Mouse (Mus musculus) midbrain, embryonic 15.5 days (tissue): Measurements from ENCODE around the gene Psmb11. TPM values are rescaled to one million over a fixed set of nuclear protein-coding genes. Genes with fewer than 3 reads are reported as not detected.

ENCODE experiments used
- ATAC-seq: fragments of 200-750 bp; cut with Nextera tagmentation; replicated peaks from 2 replicates; pipeline ENCODE4 v1.8.0; 2017; ENCODE audit warnings: moderate TSS enrichment
- H3K27ac ChIP-seq: fragments of 300-500 bp; sonication (generic); 2 replicates; pipeline ENCODE4 v1.5.1; 2015; ENCODE audit warnings: mild to moderate bottlenecking, inconsistent platforms
- H3K27me3 ChIP-seq: fragments of 300-500 bp; sonication (generic); replicated peaks from 2 replicates; pipeline ENCODE4 v1.6.1; 2015; ENCODE audit warnings: inconsistent platforms
- H3K36me3 ChIP-seq: fragments of 300-500 bp; sonication (generic); replicated peaks from 2 replicates; pipeline ENCODE4 v1.6.1; 2015; ENCODE audit warnings: inconsistent platforms
- H3K4me1 ChIP-seq: fragments of 300-500 bp; sonication (generic); 2 replicates; pipeline ENCODE4 v1.6.1; 2015; ENCODE audit warnings: inconsistent platforms
- H3K4me2 ChIP-seq: fragments of 300-500 bp; sonication (generic); 2 replicates; pipeline ENCODE4 v1.6.1; 2015; ENCODE audit warnings: inconsistent platforms, mild to moderate bottlenecking, moderate library complexity
- H3K4me3 ChIP-seq: fragments of 300-500 bp; sonication (generic); 2 replicates; pipeline ENCODE4 v1.5.1; 2015; ENCODE audit warnings: mild to moderate bottlenecking, inconsistent platforms
- H3K9ac ChIP-seq: fragments of 300-500 bp; sonication (generic); 2 replicates; pipeline ENCODE4 v1.6.1; 2015; ENCODE audit warnings: mild to moderate bottlenecking, inconsistent platforms
- H3K9me3 ChIP-seq: fragments of 300-500 bp; sonication (generic); 2 replicates; pipeline ENCODE4 v1.6.1; 2016; ENCODE audit warnings: inconsistent platforms
- WGBS: fragments of 180-500 bp; shearing (Covaris S2); methylation state at CpG from one replicate; pipeline ENCODE4 v1.1.7; 2015; ENCODE audit warnings: mixed read lengths; 5-methylcytosine and 5-hydroxymethylcytosine counted together
- polyA plus RNA-seq: library from polyadenylated mRNA; unstranded; fragments of >200 nt; fragmentation: Nextera tagmentation; extraction: Ambion mirVana; gene quantifications from 2 replicates; pipeline ENCODE4 v1.2.1, GENCODE M21; 2015

The Psmb11 gene
- polyA plus RNA-seq = not detected in 2 replicates

GRCm38 (mm10) chr14:54621133-54621532, at the start of gene Psmb11:
TSS of gene Psmb11 (plus strand) at chr14:54621433.
- no peak within 1 kb of the TSS for H3K4me2 ChIP-seq

GRCm38 (mm10) chr14:54572122-54572521, 49.1 kb upstream of the Psmb11 start:
- Histone ChIP-seq H3K9ac (no peak overlapping the region), H3K4me2 (no peak overlapping the region), H3K27me3 (peaks cover 21% of the 10 kb centered on the region), H3K4me3 (no peak overlapping the region), H3K4me1 (peaks cover 32% of the 10 kb centered on the region), H3K36me3 (no peaks in the 10 kb centered on the region), H3K9me3 (no peaks in the 10 kb centered on the region), H3K27ac (no peak overlapping the region)
- no peak for ATAC-seq
- WGBS = 36% methylated on average over 4 of the region's 4 CpGs

More at GRCm38 (mm10) chr14:54621133-54621532, at the start of gene Psmb11:
- no peak within 1 kb of the TSS for H3K27ac ChIP-seq
- H3K27me3 ChIP-seq = no peaks in the 10 kb centered on the region
- H3K9me3 ChIP-seq = no peaks in the 10 kb centered on the region
- no peak within 1 kb of the TSS for H3K9ac ChIP-seq
- no peak for ATAC-seq
- H3K4me1 ChIP-seq = peaks cover 11% of the 10 kb centered on the region
- 82% methylated on average over 1 of the region's 1 CpGs for WGBS
- peaks cover 3% of the 10 kb centered on the region; the same call in 1 of the 2 replicates for H3K36me3 ChIP-seq
- no peak within 1 kb of the TSS for H3K4me3 ChIP-seq

- H3K4me3 ChIP-seq = 0 out of 2 replicates have a peak overlapping the region, but pooled peaks have one; percentile 1
- 4% methylated on average over 14 of the region's 14 CpGs for WGBS
- no peaks in the 10 kb centered on the region for H3K9me3 ChIP-seq
- H3K36me3 ChIP-seq = no peaks in the 10 kb centered on the region
- H3K27ac ChIP-seq = no peak overlapping the region
- ATAC-seq = peak; percentile 21; the same call in 1 of the 2 replicates
- H3K4me2 ChIP-seq = peak overlapping the region; percentile 93
- no peak overlapping the region for H3K9ac ChIP-seq
- H3K4me1 ChIP-seq = peaks cover 41% of the 10 kb centered on the region
- peaks cover 25% of the 10 kb centered on the region for H3K27me3 ChIP-seq
These were observed 48.2 kb upstream of the Psmb11 start for GRCm38 (mm10) chr14:54572790-54573736.

GRCm38 (mm10) chr14:54574253-54574652, 47.0 kb upstream of the Psmb11 start:
- peaks cover 25% of the 10 kb centered on the region for H3K27me3 ChIP-seq
- ATAC-seq = no peak
- no peak overlapping the region for H3K9ac ChIP-seq
- WGBS = 5% methylated on average over 4 of the region's 4 CpGs
- H3K27ac ChIP-seq = no peak overlapping the region
- H3K4me1 ChIP-seq = peaks cover 47% of the 10 kb centered on the region
- no peaks in the 10 kb centered on the region for H3K36me3 ChIP-seq
- H3K4me2 ChIP-seq = peak overlapping the region; percentile 93
- H3K9me3 ChIP-seq = no peaks in the 10 kb centered on the region
- peak overlapping the region; percentile 5; the same call in 1 of the 2 replicates for H3K4me3 ChIP-seq

- Histone ChIP-seq H3K4me3 (peak overlapping the region; percentile 57), H3K9ac (0 out of 2 replicates have a peak overlapping the region, but pooled peaks have one; percentile 31), H3K27ac (no peak overlapping the region), H3K27me3 (peaks cover 25% of the 10 kb centered on the region), H3K9me3 (no peaks in the 10 kb centered on the region), H3K4me1 (peaks cover 47% of the 10 kb centered on the region), H3K4me2 (peak overlapping the region; percentile 93), H3K36me3 (no peaks in the 10 kb centered on the region)
- no peak for ATAC-seq
- 6% methylated on average over 8 of the region's 8 CpGs for WGBS
These were observed 46.2 kb upstream of the Psmb11 start for GRCm38 (mm10) chr14:54575031-54575430.

GRCm38 (mm10) chr14:54575631-54576030, 45.6 kb upstream of the Psmb11 start:
- Histone ChIP-seq H3K27me3 (peaks cover 25% of the 10 kb centered on the region), H3K4me2 (peak overlapping the region; percentile 93), H3K9ac (peak overlapping the region; percentile 31; the same call in 1 of the 2 replicates), H3K4me3 (peak overlapping the region; percentile 57), H3K4me1 (peaks cover 47% of the 10 kb centered on the region), H3K27ac (no peak overlapping the region), H3K36me3 (no peaks in the 10 kb centered on the region), H3K9me3 (no peaks in the 10 kb centered on the region)
- WGBS = under 1% methylated on average over 39 of the region's 39 CpGs
- no peak for ATAC-seq

- peaks cover 25% of the 10 kb centered on the region for H3K27me3 ChIP-seq
- H3K36me3 ChIP-seq = no peaks in the 10 kb centered on the region
- peaks cover 47% of the 10 kb centered on the region for H3K4me1 ChIP-seq
- WGBS = under 1% methylated on average over 84 of the region's 84 CpGs
- peak; percentile 10; the same call in 1 of the 2 replicates for ATAC-seq
- no peaks in the 10 kb centered on the region for H3K9me3 ChIP-seq
- H3K9ac ChIP-seq = peak overlapping the region; percentile 31
- H3K4me2 ChIP-seq = peak overlapping the region; percentile 93
- peak overlapping the region; percentile 57 for H3K4me3 ChIP-seq
- H3K27ac ChIP-seq = peak overlapping the region; percentile 71
These were observed 44.8 kb upstream of the Psmb11 start for GRCm38 (mm10) chr14:54576241-54577088.

- Histone ChIP-seq H3K9me3 (no peaks in the 10 kb centered on the region), H3K4me1 (peaks cover 47% of the 10 kb centered on the region), H3K36me3 (no peaks in the 10 kb centered on the region), H3K4me2 (peak within 1 kb of the TSS; percentile 93), H3K4me3 (peak within 1 kb of the TSS; percentile 57), H3K27me3 (peaks cover 25% of the 10 kb centered on the region), H3K9ac (peak within 1 kb of the TSS; percentile 31), H3K27ac (peak within 1 kb of the TSS; percentile 71)
- under 1% methylated on average over 66 of the region's 66 CpGs for WGBS
- peak; percentile 59 for ATAC-seq
These were observed 43.9 kb upstream of the Psmb11 start, which contains the start of gene Ajuba for GRCm38 (mm10) chr14:54577089-54577982. TSS of gene Ajuba (minus strand) at chr14:54577558.

- WGBS = 2% methylated on average over 10 of the region's 10 CpGs
- peaks cover 25% of the 10 kb centered on the region for H3K27me3 ChIP-seq
- peak overlapping the region; percentile 57 for H3K4me3 ChIP-seq
- H3K9ac ChIP-seq = peak overlapping the region; percentile 31; the same call in 1 of the 2 replicates
- peak overlapping the region; percentile 71; the same call in 1 of the 2 replicates for H3K27ac ChIP-seq
- no peaks in the 10 kb centered on the region for H3K9me3 ChIP-seq
- no peak for ATAC-seq
- H3K36me3 ChIP-seq = no peaks in the 10 kb centered on the region
- H3K4me2 ChIP-seq = peak overlapping the region; percentile 93
- peaks cover 43% of the 10 kb centered on the region for H3K4me1 ChIP-seq
These were observed 43.2 kb upstream of the Psmb11 start for GRCm38 (mm10) chr14:54578063-54578462.

- H3K4me1 ChIP-seq = peaks cover 37% of the 10 kb centered on the region
- peaks cover 20% of the 10 kb centered on the region for H3K27me3 ChIP-seq
- H3K9ac ChIP-seq = no peak overlapping the region
- H3K4me2 ChIP-seq = no peak overlapping the region
- H3K36me3 ChIP-seq = no peaks in the 10 kb centered on the region
- WGBS = 88% methylated on average over 7 of the region's 7 CpGs
- no peaks in the 10 kb centered on the region for H3K9me3 ChIP-seq
- H3K4me3 ChIP-seq = no peak overlapping the region
- no peak for ATAC-seq
- H3K27ac ChIP-seq = no peak overlapping the region
These were observed 41.6 kb upstream of the Psmb11 start for GRCm38 (mm10) chr14:54579638-54580037.

- no peaks in the 10 kb centered on the region for H3K36me3 ChIP-seq
- peaks cover 11% of the 10 kb centered on the region; the same call in 1 of the 2 replicates for H3K4me1 ChIP-seq
- whole genome bisulfite sequencing = 92% methylated on average over 9 of the region's 9 CpGs
- H3K27ac ChIP-seq = no peak overlapping the region
- H3K27me3 ChIP-seq = peaks cover under 1% of the 10 kb centered on the region
- no peak overlapping the region for H3K9ac ChIP-seq
- H3K4me2 ChIP-seq = no peak overlapping the region
- ATAC-seq = no peak
- H3K9me3 ChIP-seq = no peaks in the 10 kb centered on the region
- H3K4me3 ChIP-seq = no peak overlapping the region
These were observed 38.7 kb upstream of the Psmb11 start for GRCm38 (mm10) chr14:54582536-54582935.
